Mouse (Mus musculus) fibroblast of lung, adult 2 months (primary cell): ENCODE data around the gene Kremen1.

Experiments
- DNase-seq: peaks from one replicate; pipeline ENCODE4 v3.0.0-alpha.2; 2011; ENCODE audit warnings: low read depth

Gene Kremen1

GRCm38 (mm10) chr11:5261508-5262392, at the start of gene Kremen1:
Kremen1 (minus strand) TSS chr11:5261558.
- peak; percentile 57 for DNase-seq

- DNase-seq, result no peak
These were observed 45.9 kb upstream of the Kremen1 start for GRCm38 (mm10) chr11:5307024-5307905.

- no peak for DNase-seq
These were observed 44.7 kb upstream of the Kremen1 start for GRCm38 (mm10) chr11:5306017-5306416.

- no peak for DNase-seq
These were observed 43.2 kb upstream of the Kremen1 start for GRCm38 (mm10) chr11:5304526-5304925.

- no peak for DNase-seq
These were observed 36.6 kb upstream of the Kremen1 start for GRCm38 (mm10) chr11:5298007-5298372.

GRCm38 (mm10) chr11:5297148-5298006, 36.0 kb upstream of the Kremen1 start:
- no peak for DNase-seq

- no peak for DNase-seq
These were observed 35.3 kb upstream of the Kremen1 start for GRCm38 (mm10) chr11:5296576-5297115.

- DNase-seq, result no peak
These were observed 33.4 kb upstream of the Kremen1 start for GRCm38 (mm10) chr11:5294805-5295204.

GRCm38 (mm10) chr11:5290691-5291090, 29.3 kb upstream of the Kremen1 start:
- peak; percentile 43 for DNase-seq

- DNase-seq, result no peak
These were observed 28.6 kb upstream of the Kremen1 start for GRCm38 (mm10) chr11:5289826-5290580.

GRCm38 (mm10) chr11:5283987-5284386, 22.6 kb upstream of the Kremen1 start:
- DNase-seq, result no peak

GRCm38 (mm10) chr11:5280932-5281331, 19.6 kb upstream of the Kremen1 start:
- DNase-seq, result no peak

GRCm38 (mm10) chr11:5278463-5278862, 17.1 kb upstream of the Kremen1 start:
- DNase-seq, result no peak

GRCm38 (mm10) chr11:5277307-5277971, 16.1 kb upstream of the Kremen1 start:
- DNase-seq, result no peak

- DNase-seq, result no peak
These were observed 13.9 kb upstream of the Kremen1 start for GRCm38 (mm10) chr11:5275216-5275615.

GRCm38 (mm10) chr11:5272536-5273234, 11.3 kb upstream of the Kremen1 start:
- no peak for DNase-seq

- DNase-seq, result no peak
These were observed 10.7 kb upstream of the Kremen1 start for GRCm38 (mm10) chr11:5272066-5272360.

- DNase-seq, result no peak
These were observed 10.1 kb upstream of the Kremen1 start for GRCm38 (mm10) chr11:5271274-5272065.

GRCm38 (mm10) chr11:5269846-5270461, 8.6 kb upstream of the Kremen1 start:
- no peak for DNase-seq
